Mouse (Mus musculus) intestine, postnatal 0 days (tissue): Measurements from ENCODE around the gene Cyp2c50. TPM values are rescaled to one million over a fixed set of nuclear protein-coding genes. Genes with fewer than 3 reads are reported as not detected.
"Not testable (repeated sequence)": the region's sequence is repeated elsewhere in the genome, so short reads cannot be mapped to it uniquely, and the experiment has no call there.

Source experiments
- ATAC-seq: fragments of 200-750 bp; cut with Nextera tagmentation; 2 replicates; pipeline ENCODE4 v1.8.0; 2017; ENCODE audit warnings: mild to moderate bottlenecking, moderate TSS enrichment, moderate library complexity
- H3K27ac ChIP-seq: fragments of 300-500 bp; sonication (generic); 2 replicates; pipeline ENCODE4 v1.5.1; 2014; ENCODE audit warnings: mild to moderate bottlenecking, low read depth, low read length, moderate library complexity
- H3K27me3 ChIP-seq: fragments of 300-500 bp; sonication (generic); replicated peaks from 2 replicates; pipeline ENCODE4 v1.6.1; 2014; ENCODE audit warnings: low read length, mixed read lengths; ENCODE audit not compliant: control insufficient read depth, insufficient read depth
- H3K36me3 ChIP-seq: fragments of 300-500 bp; sonication (generic); 2 replicates; pipeline ENCODE4 v1.6.1; 2014; ENCODE audit warnings: mild to moderate bottlenecking, moderate library complexity; ENCODE audit not compliant: control insufficient read depth, insufficient read depth
- H3K4me1 ChIP-seq: fragments of 300-500 bp; sonication (generic); replicated peaks from 2 replicates; pipeline ENCODE4 v1.6.1; 2014; ENCODE audit warnings: antibody characterized with exemption, low read length, mixed read lengths; ENCODE audit not compliant: control insufficient read depth, insufficient read depth
- H3K4me2 ChIP-seq: fragments of 300-500 bp; sonication (generic); replicated peaks from 2 replicates; pipeline ENCODE4 v1.6.1; 2014; ENCODE audit warnings: low read depth, mild to moderate bottlenecking, moderate library complexity
- H3K4me3 ChIP-seq: fragments of 300-500 bp; sonication (generic); 2 replicates; pipeline ENCODE4 v1.5.1; 2014; ENCODE audit warnings: low read depth, low read length
- H3K9ac ChIP-seq: fragments of 300-500 bp; sonication (generic); 2 replicates; pipeline ENCODE4 v1.6.1; 2014; ENCODE audit warnings: mild to moderate bottlenecking, low read depth, low read length
- H3K9me3 ChIP-seq: fragments of 300-500 bp; sonication (generic); 2 replicates; pipeline ENCODE4 v1.6.1; 2016; ENCODE audit warnings: mixed run types; ENCODE audit not compliant: control insufficient read depth
- CTCF ChIP-seq: sonication (generic); IDR thresholded peaks from 2 replicates; pipeline ENCODE4 v1.5.1; 2016; ENCODE audit warnings: low read depth, mild to moderate bottlenecking, control low read depth, antibody characterized with exemption, moderate library complexity
- WGBS: fragments of 180-500 bp; shearing (Covaris S2); extraction: QIAGEN DNeasy Blood & Tissue Kit; methylation state at CpG from one replicate; pipeline ENCODE4 v1.1.7; 2014; 5-methylcytosine and 5-hydroxymethylcytosine counted together
- polyA plus RNA-seq: library from polyadenylated mRNA; unstranded; fragments of >200 nt; fragmentation: Nextera tagmentation; extraction: Ambion mirVana; gene quantifications from 2 replicates; pipeline ENCODE4 v1.2.1, GENCODE M21; 2015

Cyp2c50 gene
- not detected in 2 replicates for polyA plus RNA-seq

DNA sequence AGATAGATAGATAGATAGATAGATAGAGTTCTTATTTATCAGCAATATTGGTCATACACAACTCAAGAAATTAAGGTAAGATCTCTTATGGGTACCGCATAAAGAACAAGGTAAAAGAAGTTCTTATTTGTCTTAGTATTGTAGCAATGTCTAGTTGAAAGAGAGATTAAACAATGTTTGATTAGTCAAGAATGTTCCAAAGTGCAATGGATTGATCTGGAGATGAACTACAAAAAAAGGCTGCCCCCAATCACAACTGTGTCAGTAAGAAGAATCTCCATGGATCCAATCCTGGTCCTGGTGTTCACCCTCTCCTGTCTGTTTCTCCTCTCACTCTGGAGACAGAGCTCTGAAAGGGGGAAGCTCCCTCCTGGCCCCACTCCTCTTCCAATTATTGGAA is at the start of gene Cyp2c50:
Gene Cyp2c50 (plus strand): TSS at position 268 of the 400 bp plus-strand sequence.
- H3K4me1 ChIP-seq, H3K4me3 ChIP-seq, H3K27ac ChIP-seq, H3K36me3 ChIP-seq, H3K9me3 ChIP-seq, H3K9ac ChIP-seq, H3K4me2 ChIP-seq, H3K27me3 ChIP-seq, ATAC-seq: not testable (repeated sequence)
- 100% methylated on average over 1 of the region's 1 CpGs for WGBS

DNA sequence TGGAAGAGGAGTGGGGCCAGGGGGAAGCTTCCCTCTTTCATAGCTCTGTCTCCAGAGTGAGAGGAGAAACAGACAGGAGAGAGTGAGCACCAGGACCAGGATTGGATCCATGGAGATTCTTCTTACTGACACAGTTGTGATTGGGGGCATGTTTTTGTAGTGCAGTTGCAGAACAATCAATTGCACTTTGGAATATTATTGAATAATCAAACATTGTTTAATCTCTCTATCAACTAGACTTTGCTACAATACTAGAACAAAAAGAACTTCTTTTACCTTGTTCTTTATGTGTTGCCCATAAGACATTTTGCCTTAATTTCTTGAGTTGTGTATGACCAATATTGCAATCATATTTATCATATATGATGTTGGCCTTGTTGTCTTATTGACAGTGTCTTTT is 15.8 kb upstream of the Cyp2c50 start, which contains the start of gene Cyp2c54:
Gene Cyp2c54 (minus strand): TSS at position 127 of the 400 bp plus-strand sequence.
- Histone ChIP-seq H3K4me2 (no peak within 1 kb of the TSS), H3K9me3 (no peaks in the 10 kb centered on the region), H3K4me3 (no peak within 1 kb of the TSS), H3K4me1 (no peaks in the 10 kb centered on the region), H3K9ac (no peak within 1 kb of the TSS), H3K27ac (no peak within 1 kb of the TSS), H3K36me3 (no peaks in the 10 kb centered on the region), H3K27me3 (no peaks in the 10 kb centered on the region)
- no peak for TF ChIP-seq CTCF
- no peak for ATAC-seq

DNA sequence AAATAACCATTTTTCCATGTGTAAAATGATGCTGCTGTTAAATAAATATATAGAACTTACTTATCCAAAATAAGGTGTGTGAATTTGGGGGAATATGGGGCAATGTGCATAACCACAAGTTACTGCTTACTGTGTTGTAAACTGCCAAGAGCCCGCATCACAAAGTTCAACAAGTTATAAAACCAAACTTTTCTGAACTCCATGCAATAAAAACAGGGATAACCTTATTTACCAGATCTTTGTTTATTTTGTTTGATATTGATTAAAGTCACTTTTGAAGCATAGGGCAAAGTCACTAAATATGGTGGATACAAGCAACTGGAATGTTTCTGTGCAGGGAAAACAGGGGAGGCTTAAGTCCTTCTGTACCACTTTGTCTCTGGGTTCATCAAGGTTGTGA is 1.1 kb upstream of the Cyp2c50 start:
- ATAC-seq = no peak

DNA sequence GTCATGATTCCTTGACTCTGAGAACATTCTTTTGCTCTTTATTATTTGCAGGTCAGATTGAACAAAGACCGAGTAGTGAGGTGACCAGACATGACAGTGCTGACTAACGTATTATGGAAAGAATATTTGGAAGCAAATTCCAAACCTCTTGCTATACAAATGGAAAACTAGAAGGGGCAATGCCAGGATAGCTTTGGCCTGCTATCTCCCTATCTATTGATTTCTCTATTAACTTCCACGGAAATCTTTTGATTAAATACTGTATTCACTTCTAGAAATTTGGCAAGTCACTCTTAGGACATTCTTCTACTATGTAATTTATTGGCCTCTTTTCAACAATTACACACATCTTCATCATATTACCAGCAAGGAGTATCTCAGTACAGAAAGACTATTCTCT is 1.6 kb downstream of the Cyp2c50 start:
- H3K9me3 ChIP-seq = no peaks in the 10 kb centered on the region
- H3K4me1 ChIP-seq = no peaks in the 10 kb centered on the region
- H3K4me2 ChIP-seq = no peak overlapping the region
- no peak for TF ChIP-seq CTCF
- no peaks in the 10 kb centered on the region for H3K27me3 ChIP-seq
- H3K27ac ChIP-seq = no peak overlapping the region
- no peaks in the 10 kb centered on the region for H3K36me3 ChIP-seq
- no peak overlapping the region for H3K4me3 ChIP-seq
- no peak overlapping the region for H3K9ac ChIP-seq
- WGBS = 77% methylated on average over 3 of the region's 3 CpGs
- no peak for ATAC-seq

More for the DNA sequence above, 1.1 kb upstream of the Cyp2c50 start:
- TF ChIP-seq CTCF = no peak
- Histone ChIP-seq H3K27me3 (no peaks in the 10 kb centered on the region), H3K9ac (no peak overlapping the region), H3K4me1 (no peaks in the 10 kb centered on the region), H3K27ac (no peak overlapping the region), H3K4me3 (no peak overlapping the region), H3K4me2 (no peak overlapping the region), H3K36me3 (no peaks in the 10 kb centered on the region), H3K9me3 (no peaks in the 10 kb centered on the region)
- 72% methylated on average over 1 of the region's 1 CpGs for WGBS

DNA sequence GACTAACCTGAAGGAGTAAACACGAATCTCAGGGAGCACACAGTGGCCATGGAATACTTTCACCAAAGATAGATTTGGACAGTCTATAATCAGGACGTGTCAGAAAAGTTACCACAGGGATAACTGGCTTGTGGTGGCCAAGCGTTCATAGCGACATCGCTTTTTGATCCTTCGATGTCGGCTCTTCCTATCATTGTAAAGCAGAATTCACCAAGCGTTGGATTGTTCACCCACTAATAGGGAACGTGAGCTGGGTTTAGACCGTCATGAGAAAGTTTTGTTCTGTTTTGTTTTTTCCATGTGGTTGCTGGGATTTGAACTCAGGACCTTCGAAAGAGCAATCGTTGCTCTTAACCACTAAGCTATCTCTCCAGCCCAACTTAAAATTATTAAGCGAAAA is 30.1 kb downstream of the Cyp2c50 start:
- 82% methylated on average over 13 of the region's 13 CpGs for WGBS
- not testable (repeated sequence) for H3K27ac ChIP-seq, H3K27me3 ChIP-seq, H3K9ac ChIP-seq, H3K4me2 ChIP-seq, H3K36me3 ChIP-seq, H3K9me3 ChIP-seq, ATAC-seq, H3K4me1 ChIP-seq, H3K4me3 ChIP-seq

DNA sequence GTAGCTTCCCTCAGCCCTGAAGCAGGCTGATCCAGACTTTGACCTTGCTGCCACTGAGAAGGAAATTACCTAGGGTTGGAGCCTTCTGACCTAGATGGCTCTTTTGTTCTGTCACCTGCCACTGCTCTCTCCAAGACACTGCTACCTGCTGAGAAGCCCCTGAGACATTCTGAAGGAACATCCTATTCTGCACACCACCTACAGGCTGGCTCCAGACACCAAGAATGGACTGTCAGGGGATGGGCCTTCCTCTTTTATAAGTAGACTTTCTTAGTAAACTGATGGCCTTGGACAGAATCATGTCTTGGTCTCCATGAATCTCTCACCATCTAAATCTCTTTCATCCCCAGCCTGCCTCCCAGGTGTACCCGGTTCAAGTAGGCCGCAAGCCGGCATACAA is 35.7 kb downstream of the Cyp2c50 start:
- not testable (repeated sequence) for H3K27me3 ChIP-seq, ATAC-seq, H3K9me3 ChIP-seq, H3K4me2 ChIP-seq, H3K36me3 ChIP-seq, H3K4me1 ChIP-seq, H3K27ac ChIP-seq, H3K4me3 ChIP-seq, H3K9ac ChIP-seq
- 88% methylated on average over 3 of the region's 3 CpGs for WGBS

DNA sequence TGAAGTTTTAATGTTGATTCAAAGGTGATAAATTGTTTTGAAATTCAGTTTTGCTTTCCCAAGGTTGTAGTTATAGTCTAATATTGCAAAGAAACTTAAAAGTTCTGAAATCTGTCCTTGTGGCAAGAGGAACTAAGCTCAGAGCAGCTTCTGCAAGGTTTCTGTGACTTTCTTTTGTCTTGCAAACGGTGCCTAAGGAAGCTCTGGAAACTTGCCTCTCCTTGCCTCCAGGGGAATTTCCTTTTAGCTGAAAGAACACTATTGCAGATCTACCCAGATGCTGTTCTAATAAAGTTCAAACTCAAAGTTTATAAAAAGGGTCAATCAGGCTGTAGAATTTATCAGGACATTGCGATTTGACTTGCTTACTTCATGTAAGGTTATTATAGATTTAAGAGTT is 37.5 kb downstream of the Cyp2c50 start:
- not testable (repeated sequence) for H3K9me3 ChIP-seq, H3K4me3 ChIP-seq, H3K4me2 ChIP-seq, ATAC-seq, H3K27me3 ChIP-seq, H3K4me1 ChIP-seq, H3K27ac ChIP-seq, H3K9ac ChIP-seq, H3K36me3 ChIP-seq
- 54% methylated on average over 2 of the region's 2 CpGs for WGBS

Other genes with a start within 250 kb of the Cyp2c50 start
- not detected in 2 replicates for gene Cyp2c69, start 202.9 kb upstream of the Cyp2c50 start, polyA plus RNA-seq
- not detected in 2 replicates for gene Cyp2c37, start 97.3 kb upstream of the Cyp2c50 start, polyA plus RNA-seq
- gene Cyp2c54, start 15.9 kb upstream of the Cyp2c50 start, polyA plus RNA-seq = not detected in 2 replicates
- gene Cyp2c70, start 97.6 kb downstream of the Cyp2c50 start, polyA plus RNA-seq = 1.3 and 2.5 TPM in 2 replicates
- gene Pdlim1, start 182.2 kb downstream of the Cyp2c50 start, polyA plus RNA-seq = 167 and 175 TPM in 2 replicates